Mouse (Mus musculus) heart, embryonic 12.5 days (tissue): ENCODE results near the gene Prss33. TPM values are rescaled to one million over a fixed set of nuclear protein-coding genes. Genes with fewer than 3 reads are reported as not detected.

Experiments
- ATAC-seq: fragments of 200-750 bp; cut with Nextera tagmentation; 2 replicates; pipeline ENCODE4 v1.8.0; 2017; ENCODE audit warnings: moderate TSS enrichment, moderate library complexity; ENCODE audit not compliant: insufficient number of reproducible peaks, low FRiP score
- H3K27ac ChIP-seq: fragments of 300-500 bp; sonication (generic); 2 replicates; pipeline ENCODE4 v1.5.1; 2016; ENCODE audit warnings: mild to moderate bottlenecking, moderate library complexity; ENCODE audit not compliant: poor library complexity, severe bottlenecking
- H3K27me3 ChIP-seq: fragments of 300-500 bp; sonication (generic); replicated peaks from 2 replicates; pipeline ENCODE4 v1.6.1; 2016; ENCODE audit warnings: mild to moderate bottlenecking, moderate library complexity
- H3K36me3 ChIP-seq: fragments of 300-500 bp; sonication (generic); 2 replicates; pipeline ENCODE4 v1.6.1; 2016; ENCODE audit warnings: mild to moderate bottlenecking, moderate library complexity
- H3K4me1 ChIP-seq: fragments of 300-500 bp; sonication (generic); replicated peaks from 2 replicates; pipeline ENCODE4 v1.6.1; 2016; ENCODE audit warnings: mild to moderate bottlenecking
- H3K4me2 ChIP-seq: fragments of 300-500 bp; sonication (generic); 2 replicates; pipeline ENCODE4 v1.6.1; 2016; ENCODE audit warnings: mild to moderate bottlenecking, moderate library complexity
- H3K4me3 ChIP-seq: fragments of 300-500 bp; sonication (generic); 2 replicates; pipeline ENCODE4 v1.5.1; 2016; ENCODE audit warnings: mild to moderate bottlenecking
- H3K9ac ChIP-seq: fragments of 300-500 bp; sonication (generic); 2 replicates; pipeline ENCODE4 v1.6.1; 2016; ENCODE audit warnings: mild to moderate bottlenecking, moderate library complexity
- H3K9me3 ChIP-seq: fragments of 300-500 bp; sonication (generic); replicated peaks from 2 replicates; pipeline ENCODE4 v1.6.1; 2016; ENCODE audit warnings: mild to moderate bottlenecking, moderate library complexity
- microRNA-seq: library from miRNA; unstranded; fragments of <30 nt; microRNA quantifications from one replicate; pipeline ENCODE4, GENCODE M21; 2017
- polyA plus RNA-seq: library from polyadenylated mRNA; unstranded; fragments of >200 nt; fragmentation: Nextera tagmentation; extraction: Ambion mirVana; gene quantifications from 2 replicates; pipeline ENCODE4 v1.2.1, GENCODE M21; 2016

Gene Prss33
- polyA plus RNA-seq, 1 experiment from 2014 or later: not detected

GRCm38 (mm10) chr17:23783352-23783751 lies 52.5 kb downstream of the Prss33 start:
- Histone ChIP-seq H3K9ac (no peak overlapping the region), H3K9me3 (no peaks in the 10 kb centered on the region), H3K27ac (no peak overlapping the region), H3K4me2 (no peak overlapping the region), H3K4me3 (no peak overlapping the region), H3K36me3 (no peaks in the 10 kb centered on the region), H3K4me1 (0 out of 2 replicates have a peak, but pooled peaks cover 4% of the 10 kb centered on the region), H3K27me3 (no peaks in the 10 kb centered on the region)
- no peak for ATAC-seq

Small RNA genes within 50 kb of the gene (microRNA-seq; reads per million reads assigned to microRNA genes)
- 1.2 reads per million for gene Mir5125

Other genes with a start within 250 kb of the Prss33 start
- 9.1 and 10.7 TPM in 2 replicates for gene Zfp13, start 236.6 kb downstream of the Prss33 start, polyA plus RNA-seq
- gene Zscan10, start 235.2 kb downstream of the Prss33 start, polyA plus RNA-seq: not detected in 2 replicates
- 0.42 and 0.75 TPM in 2 replicates for gene Mmp25, start 190.8 kb downstream of the Prss33 start, polyA plus RNA-seq
- 0.36 TPM in 1 of 2 replicates, not detected in the other for gene Bicdl2, start 175.6 kb downstream of the Prss33 start, polyA plus RNA-seq
- 334 and 337 TPM in 2 replicates for gene Hcfc1r1, start 162.5 kb downstream of the Prss33 start, polyA plus RNA-seq
- gene Thoc6, start 162.2 kb downstream of the Prss33 start, polyA plus RNA-seq: 35.8 and 39.1 TPM in 2 replicates
- gene Tnfrsf12a, start 158.6 kb downstream of the Prss33 start, polyA plus RNA-seq: 117 and 119 TPM in 2 replicates
- 2.2 and 3.1 TPM in 2 replicates for gene Cldn6, start 156.8 kb downstream of the Prss33 start, polyA plus RNA-seq
- not detected in 2 replicates for gene Cldn9, start 152.0 kb downstream of the Prss33 start, polyA plus RNA-seq
- gene 1520401A03Rik, start 113.3 kb downstream of the Prss33 start, polyA plus RNA-seq: 0.18 TPM in 1 of 2 replicates, not detected in the other
- gene Pkmyt1, start 109.7 kb downstream of the Prss33 start, polyA plus RNA-seq: 32.4 and 32.7 TPM in 2 replicates
- gene Paqr4, start 95.2 kb downstream of the Prss33 start, polyA plus RNA-seq: 10.3 and 11.2 TPM in 2 replicates
- 0.17 and 0.33 TPM in 2 replicates for gene Kremen2, start 90.2 kb downstream of the Prss33 start, polyA plus RNA-seq
- 64.1 and 67.5 TPM in 2 replicates for gene Flywch1, start 64.5 kb downstream of the Prss33 start, polyA plus RNA-seq
- gene Flywch2, start 50.0 kb downstream of the Prss33 start, polyA plus RNA-seq: 6.9 and 7.3 TPM in 2 replicates
- gene Srrm2, start 45.5 kb downstream of the Prss33 start, polyA plus RNA-seq: 399 TPM in 2 replicates
- gene Elob, start 6.9 kb downstream of the Prss33 start, polyA plus RNA-seq: 878 and 903 TPM in 2 replicates
- not detected in 2 replicates for gene Prss32, start 7.8 kb upstream of the Prss33 start, polyA plus RNA-seq
- 0.36 TPM in 1 of 2 replicates, not detected in the other for gene Prss41, start 8.1 kb upstream of the Prss33 start, polyA plus RNA-seq
- not detected in 2 replicates for gene Prss21, start 32.0 kb upstream of the Prss33 start, polyA plus RNA-seq
- gene Dcpp1, start 44.8 kb upstream of the Prss33 start, polyA plus RNA-seq: not detected in 2 replicates
- gene Dcpp2, start 44.8 kb upstream of the Prss33 start, polyA plus RNA-seq: not detected in 2 replicates
- gene Dcpp3, start 81.4 kb upstream of the Prss33 start, polyA plus RNA-seq: not detected in 2 replicates
- gene Sbp, start 105.6 kb upstream of the Prss33 start, polyA plus RNA-seq: not detected in 2 replicates
- not detected in 2 replicates for gene Sbpl, start 119.2 kb upstream of the Prss33 start, polyA plus RNA-seq
- not detected in 2 replicates for gene Prss30, start 144.5 kb upstream of the Prss33 start, polyA plus RNA-seq
- 0.29 TPM in 1 of 2 replicates, not detected in the other for gene Prss22, start 162.0 kb upstream of the Prss33 start, polyA plus RNA-seq
- 0.35 and 0.41 TPM in 2 replicates for gene Prss27, start 202.1 kb upstream of the Prss33 start, polyA plus RNA-seq
- 49.0 and 49.2 TPM in 2 replicates for gene Kctd5, start 237.4 kb upstream of the Prss33 start, polyA plus RNA-seq